Mouse (Mus musculus): ENCODE data around the gene Hist1h3e.

Hist1h3e gene

DNA sequence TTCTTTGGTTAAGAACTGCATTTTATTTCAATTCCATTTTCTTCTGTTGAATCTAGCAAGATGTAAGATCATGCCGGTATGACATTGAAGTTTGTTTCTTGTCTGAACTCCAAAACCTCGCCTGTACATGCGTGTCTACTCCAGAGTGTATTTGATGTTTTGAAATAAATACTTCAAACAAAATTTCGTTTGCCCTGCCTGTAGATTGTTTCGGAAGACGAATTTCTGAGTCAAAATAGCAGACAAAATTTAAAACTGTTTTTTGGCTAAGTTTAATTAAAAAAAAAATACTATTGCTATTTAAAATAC, 43.9 kb downstream of the Hist1h3e start:
- DNase-seq (ENCODE audit: low read depth) = no peak

DNA sequence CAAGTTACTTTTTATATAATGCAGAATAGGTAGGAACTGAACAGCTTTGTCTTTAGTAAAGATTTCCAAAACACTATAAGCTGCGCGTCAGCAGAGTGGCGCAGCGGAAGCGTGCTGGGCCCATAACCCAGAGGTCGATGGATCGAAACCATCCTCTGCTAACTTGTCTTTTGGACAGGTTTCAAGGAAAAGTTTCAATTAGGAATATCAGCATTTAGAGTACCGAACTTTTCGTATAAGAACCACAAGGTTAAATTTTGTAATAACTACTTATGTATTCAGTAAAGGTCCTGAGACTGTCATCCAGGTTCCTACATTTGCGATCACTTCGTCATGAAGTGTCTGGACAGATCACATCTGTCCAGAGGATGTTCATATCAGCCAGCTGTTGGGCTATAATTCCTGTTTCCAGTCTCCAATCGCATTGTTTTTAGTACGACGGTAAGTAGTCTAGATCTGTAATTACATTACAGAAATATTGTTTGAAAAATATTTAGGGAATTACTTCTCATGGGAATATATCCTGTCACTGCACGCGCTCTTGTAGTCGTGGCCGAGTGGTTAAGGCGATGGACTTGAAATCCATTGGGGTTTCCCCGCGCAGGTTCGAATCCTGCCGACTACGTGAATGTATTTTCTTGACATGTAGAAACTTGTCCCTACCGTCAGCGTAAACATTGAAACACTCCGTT, 44.4 kb downstream of the Hist1h3e start:
- peak; percentile 68 for DNase-seq (ENCODE audit: low read depth)

DNA sequence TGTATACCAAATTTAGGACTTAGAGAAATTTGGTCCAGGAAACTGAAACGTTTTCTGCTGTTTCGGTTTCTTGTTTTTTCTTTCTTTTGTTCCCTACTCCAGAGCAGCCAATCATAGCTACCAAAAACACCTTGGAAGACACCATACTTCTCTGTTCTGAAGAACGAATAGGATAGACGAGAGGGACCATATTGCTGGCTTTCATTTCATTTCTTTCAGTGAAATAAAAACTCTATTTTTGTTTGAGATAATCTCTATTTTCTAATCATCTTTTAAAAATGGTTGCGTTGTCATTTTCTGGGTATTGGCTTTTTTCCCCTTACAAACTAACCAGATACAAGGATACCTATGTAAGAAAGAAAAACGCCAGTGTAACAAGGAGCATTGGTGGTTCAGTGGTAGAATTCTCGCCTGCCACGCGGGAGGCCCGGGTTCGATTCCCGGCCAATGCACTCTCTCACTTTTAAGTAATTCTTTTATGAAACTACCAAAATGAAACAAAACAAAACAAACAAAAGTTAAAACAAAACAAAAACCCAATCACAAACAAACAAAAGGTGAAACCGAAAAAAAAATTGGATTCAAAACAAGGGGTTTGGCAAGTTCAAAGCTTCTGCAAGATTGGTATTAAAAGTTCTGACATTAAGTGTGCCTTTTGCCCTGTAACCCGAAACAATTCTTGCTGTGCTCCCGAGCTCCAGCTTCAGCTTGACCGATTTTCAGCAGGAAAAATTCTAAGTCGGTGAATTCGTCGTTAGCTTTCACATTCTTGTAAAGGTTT, 45.2 kb downstream of the Hist1h3e start:
- peak; percentile 60 for DNase-seq (ENCODE audit: low read depth)

DNA sequence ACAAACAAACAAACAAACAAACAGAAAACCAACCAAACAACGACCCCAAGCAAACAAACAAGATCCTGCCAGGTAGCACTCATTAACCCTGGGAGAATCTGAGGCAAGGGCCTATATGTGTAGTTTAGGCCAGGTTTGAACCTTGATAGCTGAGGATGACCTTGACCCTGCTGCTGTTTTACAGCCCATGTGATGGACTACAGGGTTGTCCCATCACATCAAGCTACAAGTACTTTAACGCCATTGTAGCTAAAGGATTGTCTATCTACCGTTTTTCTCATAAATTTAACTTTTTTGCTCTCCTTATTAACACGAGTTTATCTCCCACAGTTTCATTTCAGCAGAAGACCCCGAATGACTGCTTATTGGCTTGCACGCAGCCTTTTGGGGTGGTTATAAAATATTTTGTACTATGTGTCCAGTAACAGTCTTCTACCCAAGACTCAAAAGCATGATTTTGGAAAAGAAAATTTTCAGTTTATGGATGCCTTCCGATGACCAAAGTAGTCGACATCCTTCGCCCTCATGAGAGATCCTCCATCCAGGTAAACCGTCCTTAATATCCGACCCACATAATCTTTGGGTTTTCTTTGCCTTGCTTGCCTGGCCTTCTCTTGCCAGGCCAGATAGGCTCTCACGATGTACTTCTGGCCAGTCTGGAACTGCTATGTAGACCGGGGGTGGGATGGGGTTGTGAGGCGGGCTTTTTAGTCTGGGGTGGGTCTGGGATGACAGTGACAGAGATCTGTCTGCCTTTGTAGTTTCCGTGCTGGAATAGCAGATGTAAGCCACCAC, 46.1 kb downstream of the Hist1h3e start:
- no peak for DNase-seq (ENCODE audit: low read depth)

DNA sequence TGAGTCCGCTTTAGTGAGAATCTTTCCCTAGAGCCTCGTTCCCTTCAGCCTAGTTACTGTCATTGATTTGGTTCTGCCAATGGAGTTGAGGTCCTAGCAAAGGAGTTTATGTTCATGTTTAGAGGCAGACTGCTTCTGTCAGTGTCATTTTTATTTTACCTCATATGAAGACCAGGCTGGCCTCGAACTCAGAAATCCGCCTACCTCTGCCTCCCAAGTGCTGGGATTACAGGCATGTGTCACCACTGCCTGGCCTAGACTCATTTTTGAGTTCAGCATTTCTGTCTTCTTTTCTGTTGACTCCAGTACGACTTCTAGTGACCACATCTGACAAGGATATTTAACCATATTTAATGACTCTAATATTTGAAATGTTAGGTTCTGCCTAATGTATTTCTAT, 46.9 kb downstream of the Hist1h3e start:
- DNase-seq (ENCODE audit: low read depth) = no peak

DNA sequence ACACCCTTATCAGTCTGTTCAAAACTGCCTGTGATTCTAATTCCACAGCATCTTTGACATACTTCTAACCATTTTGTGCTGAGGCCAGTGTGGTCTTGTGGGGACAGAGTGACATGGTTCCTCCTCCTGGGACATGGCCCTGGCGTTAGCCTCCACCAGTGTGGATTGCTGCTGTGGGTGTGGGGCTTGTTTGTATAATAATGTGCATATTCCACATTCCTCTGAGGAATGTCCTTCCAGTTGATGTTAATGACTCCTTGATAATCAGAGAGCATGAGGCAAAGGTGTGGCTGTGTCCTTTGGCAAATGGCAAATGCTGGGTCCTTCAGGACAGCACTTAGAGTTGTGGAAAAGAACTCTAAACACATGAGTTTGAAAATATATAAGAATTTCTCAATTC, 48.7 kb downstream of the Hist1h3e start:
- DNase-seq (ENCODE audit: low read depth) = no peak

Data from fibroblast of lung, adult 2 months (primary cell).